Mouse (Mus musculus) heart, postnatal 0 days (tissue): ENCODE results near the gene Tti1.

Experiments used
- CTCF ChIP-seq: IDR thresholded peaks from 2 replicates; pipeline ENCODE4 v1.5.1; 2016; ENCODE audit warnings: antibody characterized with exemption, control low read depth, low read depth
- EP300 ChIP-seq: IDR thresholded peaks from 2 replicates; pipeline ENCODE4 v1.6.1; 2016; ENCODE audit warnings: antibody characterized with exemption, low read depth

DNA sequence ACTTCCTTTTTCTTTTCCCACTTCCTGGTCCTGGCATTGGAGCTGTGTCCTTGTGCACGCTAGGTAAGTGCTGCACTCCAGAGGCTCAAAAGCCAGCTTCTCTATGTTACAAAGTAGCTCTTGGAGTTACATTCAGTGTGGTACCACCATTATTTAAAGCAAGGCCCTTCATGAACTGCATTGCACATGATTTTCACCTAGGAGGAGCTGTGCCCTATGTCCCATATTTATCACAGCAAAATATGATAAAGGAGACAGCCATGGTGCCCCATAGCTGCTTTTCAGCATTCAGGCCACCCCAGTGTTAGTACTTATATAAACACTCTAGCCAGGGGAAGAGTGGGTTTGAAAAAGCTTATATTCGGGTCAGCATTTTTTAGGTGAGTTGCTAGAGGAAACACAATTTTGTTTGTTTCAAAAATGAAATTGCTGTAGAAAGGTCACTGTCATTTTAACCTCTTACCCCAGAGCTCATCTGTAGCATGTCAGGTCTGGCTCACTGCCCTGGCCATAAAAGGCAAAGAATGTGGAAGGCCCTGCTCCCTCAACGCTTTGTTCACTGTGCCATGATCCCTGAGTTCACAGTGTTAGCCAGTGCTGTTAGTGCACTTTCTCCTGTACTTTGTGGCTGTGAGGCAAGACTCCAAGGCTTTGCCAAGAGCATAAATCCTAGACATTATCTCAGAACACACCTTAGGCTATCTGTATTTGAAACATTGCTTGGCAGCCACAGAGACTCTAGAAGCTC is 42.8 kb upstream of the Tti1 start:
- peak; percentile 23; the same call in 1 of the 2 replicates for TF ChIP-seq CTCF
- no peak for TF ChIP-seq EP300
